Mouse (Mus musculus) left cerebral cortex, postnatal 4 days (tissue): ENCODE data around the gene Cyp2b9. TPM values are rescaled to one million over a fixed set of nuclear protein-coding genes. Genes with fewer than 3 reads are reported as not detected.
"Not testable (repeated sequence)": the region's sequence is repeated elsewhere in the genome, so short reads cannot be mapped to it uniquely, and the experiment has no call there.

Experiments used
- DNase-seq: peaks from one replicate; pipeline ENCODE4 v3.0.0-alpha.2; 2022
- intact Hi-C: fragments of 180-260 bp; cut with DNase I; formaldehyde crosslinking; loops from one replicate; pipeline ENCODE4 v1.15.1; 2025
- total RNA-seq, 2 experiments: library from RNA; stranded (reverse); gene quantifications; 2 replicates each; pipeline ENCODE4 v1.2.3; 2021

Cyp2b9 gene
- total RNA-seq = not detected

DNA sequence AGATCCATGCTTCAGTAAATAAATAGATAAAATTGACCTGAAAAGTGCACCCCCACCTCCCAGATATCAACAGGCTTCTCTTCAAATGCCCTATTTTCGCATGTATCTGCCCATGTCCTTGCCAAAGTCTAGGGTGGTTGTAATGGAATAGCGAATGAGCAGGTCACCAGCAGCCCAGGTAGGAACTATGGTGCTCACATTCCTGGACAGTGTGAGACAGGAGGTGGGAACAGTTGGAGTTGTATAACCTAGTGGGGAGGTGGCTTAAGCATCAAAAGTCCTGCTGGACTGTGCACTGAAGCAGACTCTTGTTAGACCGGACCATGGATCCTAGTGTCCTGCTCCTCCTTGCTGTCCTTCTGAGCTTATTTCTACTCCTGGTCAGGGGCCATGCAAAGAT lies at the start of gene Cyp2b9:
Gene Cyp2b9 (plus strand): TSS at position 301 of the 400 bp plus-strand sequence.
- intact Hi-C loops, DNase-seq: not testable (repeated sequence)

DNA sequence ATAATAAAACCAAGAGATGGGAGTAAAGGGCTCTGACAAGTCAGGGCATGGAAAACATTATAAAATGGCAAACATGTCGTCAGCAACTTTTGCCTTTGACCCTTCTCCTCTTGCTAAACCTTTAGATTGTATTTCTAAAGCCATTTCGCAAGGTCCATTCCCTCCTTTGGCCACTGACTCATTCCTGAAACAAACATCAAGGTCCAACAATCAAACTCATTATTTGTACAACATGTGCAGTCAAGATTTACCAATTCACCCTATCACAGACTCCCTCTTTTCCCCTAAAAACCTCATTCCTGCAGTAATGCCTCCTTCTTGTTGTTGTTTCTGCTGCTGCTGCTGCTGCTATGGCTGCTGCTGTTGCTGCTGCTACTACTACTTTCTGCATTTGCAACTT lies 33.6 kb upstream of the Cyp2b9 start:
- DNase-seq, intact Hi-C loops: not testable (repeated sequence)

- intact Hi-C loops, DNase-seq: not testable (repeated sequence)
These were observed 29.6 kb upstream of the Cyp2b9 start for GRCm38 (mm10) chr7:26143657-26144056.

DNA sequence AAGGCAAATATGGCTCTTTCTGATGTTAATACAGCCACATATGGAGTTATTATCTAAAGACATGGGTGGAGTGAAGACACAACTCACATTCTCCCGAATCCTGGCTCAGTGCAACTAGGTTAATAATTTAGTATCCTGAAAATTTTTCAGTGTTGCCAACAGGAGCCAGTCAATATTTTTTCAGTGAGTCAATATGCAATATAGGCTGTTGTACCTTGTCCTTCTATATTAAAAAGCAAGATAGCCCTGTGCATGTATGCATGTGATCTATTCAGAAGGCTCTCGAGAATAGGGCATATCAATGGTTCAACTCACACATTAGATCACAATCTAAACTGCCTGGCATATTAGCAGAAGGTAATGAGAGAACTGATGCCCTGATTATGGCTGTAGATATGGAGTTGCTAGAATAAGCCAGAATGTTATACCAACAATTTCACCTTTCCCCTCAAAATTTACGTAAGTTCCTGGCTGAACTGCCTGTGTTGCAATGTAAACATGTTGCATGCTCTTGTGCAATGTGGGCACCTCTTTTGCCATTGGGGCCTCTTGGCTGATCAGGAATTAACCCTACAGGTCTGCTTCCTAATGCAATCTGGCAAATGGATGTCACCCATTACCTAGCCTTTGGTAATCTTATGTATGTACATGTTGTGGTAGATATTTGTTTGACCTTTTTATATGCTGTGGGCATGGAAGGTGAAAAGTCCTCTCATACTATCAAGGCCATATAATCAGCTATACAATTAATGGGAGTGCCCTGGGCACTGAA lies 4.3 kb upstream of the Cyp2b9 start:
- DNase-seq, intact Hi-C loops: not testable (repeated sequence)

DNA sequence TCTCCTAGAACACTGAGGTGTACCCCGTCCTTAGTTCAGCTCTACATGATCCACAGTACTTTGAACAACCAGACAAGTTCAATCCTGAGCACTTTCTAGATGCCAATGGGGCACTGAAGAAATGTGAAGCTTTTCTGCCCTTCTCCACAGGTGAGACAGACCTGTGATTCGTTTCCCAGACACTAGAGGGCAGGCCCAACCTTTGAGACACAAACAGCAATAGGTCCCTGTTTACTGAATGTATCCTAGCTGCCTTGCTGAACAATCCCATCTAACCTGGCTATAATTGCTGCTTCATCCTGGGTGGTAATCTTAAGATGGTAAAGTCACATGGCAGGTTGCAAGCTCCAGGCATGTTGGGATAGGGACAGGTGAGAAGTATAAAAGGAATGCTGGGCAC lies 27.9 kb downstream of the Cyp2b9 start:
- intact Hi-C loops = no loop called here
- no peak for DNase-seq

DNA sequence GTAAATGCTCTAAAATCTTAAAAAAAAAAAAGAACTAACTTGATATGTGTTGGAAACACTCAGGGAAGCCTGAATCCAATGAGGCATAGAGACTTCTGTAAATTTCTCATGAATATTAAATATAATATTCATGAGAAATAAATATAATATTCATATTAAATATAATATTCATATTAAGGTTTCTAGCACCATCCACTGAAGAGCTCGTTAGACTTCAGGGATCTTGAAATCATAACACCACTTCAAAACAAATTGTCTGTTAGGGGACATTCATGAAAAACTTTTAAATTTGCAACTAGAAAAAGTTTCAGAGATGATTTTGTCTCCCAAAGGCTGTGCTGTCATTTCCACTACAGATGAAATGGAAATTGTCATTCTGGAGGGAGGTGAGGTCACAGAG lies 86.8 kb downstream of the Cyp2b9 start, which contains the start of gene Vmn1r184:
Gene Vmn1r184 (plus strand): TSS at position 301 of the 400 bp plus-strand sequence.
- DNase-seq, intact Hi-C loops: not testable (repeated sequence)

Other genes starting within 250 kb of the Cyp2b9 start
- not detected for gene Cyp2b13, start 111.9 kb upstream of the Cyp2b9 start, total RNA-seq
- gene Vmn1r184, start 86.9 kb downstream of the Cyp2b9 start, total RNA-seq = not detected
- gene Cyp2a4, start 133.8 kb downstream of the Cyp2b9 start, total RNA-seq = not detected
- gene Nlrp9c, start 230.3 kb downstream of the Cyp2b9 start, total RNA-seq = not detected